Mouse (Mus musculus): Measurements from ENCODE around the gene Wnt2b. TPM values are rescaled to one million over a fixed set of nuclear protein-coding genes. Genes with fewer than 3 reads are reported as not detected.

Gene Wnt2b
- polyA plus RNA-seq, 1 experiment from 2014 or later = 1.5 TPM

DNA sequence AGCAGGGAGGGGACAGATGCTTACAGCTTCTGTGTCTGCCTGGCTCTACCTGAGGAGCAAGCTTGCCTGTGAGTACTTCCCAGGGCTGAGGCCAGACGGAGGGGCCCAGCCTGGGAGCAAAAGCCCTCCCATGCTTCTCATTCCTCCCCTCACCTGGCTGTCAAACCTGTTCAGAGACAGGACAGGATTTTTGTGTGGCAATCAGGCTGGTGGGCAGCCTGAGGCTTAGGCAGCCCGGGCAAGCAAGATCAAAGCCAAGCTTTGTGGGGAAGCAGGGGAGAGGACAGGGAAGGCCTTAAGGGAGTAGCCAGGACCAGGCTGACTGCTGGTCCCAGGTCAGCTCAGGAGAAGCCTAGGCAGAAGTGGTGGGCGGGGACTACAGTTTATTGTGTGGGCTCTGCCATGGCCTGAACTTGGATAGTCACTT, 32.7 kb upstream of the Wnt2b start:
- WGBS = 58% methylated on average over 3 of the region's 3 CpGs
- H3K4me1 ChIP-seq = peaks cover 20% of the 10 kb centered on the region
- H3K27me3 ChIP-seq = peaks cover 9% of the 10 kb centered on the region; the same call in 1 of the 2 replicates
- no peak overlapping the region for H3K9ac ChIP-seq
- no peak overlapping the region for H3K4me2 ChIP-seq
- no peaks in the 10 kb centered on the region for H3K9me3 ChIP-seq
- H3K27ac ChIP-seq = 0 out of 2 replicates have a peak overlapping the region, but pooled peaks have one; percentile 5
- no peaks in the 10 kb centered on the region; the same call in 1 of the 2 replicates for H3K36me3 ChIP-seq (replicated peaks)
- ATAC-seq (ENCODE audit: low FRiP score) = peak; percentile 30; the same call in 1 of the 2 replicates
- no peak overlapping the region for H3K4me3 ChIP-seq (replicated peaks)

- ATAC-seq (ENCODE audit: low FRiP score) = peak; percentile 52; the same call in 1 of the 2 replicates
- H3K27me3 ChIP-seq = peaks cover 8% of the 10 kb centered on the region; the same call in 1 of the 2 replicates
- WGBS = 47% methylated on average over 4 of the region's 4 CpGs
- 0 out of 2 replicates have a peak overlapping the region, but pooled peaks have one; percentile 5 for H3K27ac ChIP-seq
- H3K4me1 ChIP-seq = peaks cover 18% of the 10 kb centered on the region
- H3K9me3 ChIP-seq = no peaks in the 10 kb centered on the region
- no peak overlapping the region for H3K4me2 ChIP-seq
- H3K4me3 ChIP-seq (replicated peaks) = no peak overlapping the region
- no peak overlapping the region for H3K9ac ChIP-seq
- H3K36me3 ChIP-seq (replicated peaks) = no peaks in the 10 kb centered on the region
These were observed 32.1 kb upstream of the Wnt2b start for GRCm38 (mm10) chr3:104993800-104994199.

DNA sequence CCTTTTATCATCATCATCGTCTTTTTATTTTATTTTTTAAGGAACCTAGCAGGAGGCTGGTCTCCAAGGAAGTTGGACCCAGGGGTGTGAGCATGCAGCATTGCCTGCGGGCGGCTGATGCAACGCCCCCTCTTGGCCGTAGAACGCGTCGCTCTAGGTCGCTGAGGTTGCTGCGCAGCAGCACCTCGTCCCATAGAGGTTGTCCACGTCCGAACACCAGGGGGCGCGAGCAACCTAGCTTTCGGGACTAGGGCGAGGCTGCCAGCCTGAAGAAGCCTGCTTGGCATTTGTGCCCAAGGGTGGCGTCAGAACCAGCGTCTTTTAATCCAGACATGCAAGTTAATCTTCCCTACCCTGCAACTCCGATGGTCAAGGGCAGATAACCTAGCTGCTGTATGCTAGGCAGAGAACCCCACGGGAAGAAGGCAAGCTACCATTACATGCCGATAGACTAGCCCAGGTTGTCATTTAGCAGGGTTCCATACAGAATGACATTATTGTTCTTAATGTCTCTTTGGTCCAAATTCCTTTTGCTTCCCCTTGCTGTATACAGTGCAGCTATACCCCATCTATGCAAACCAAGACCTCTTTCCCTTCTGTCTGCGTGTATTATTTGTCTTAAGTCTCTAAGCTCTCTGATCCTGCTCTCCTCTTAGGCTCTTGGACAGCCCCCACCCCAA, 31.1 kb upstream of the Wnt2b start:
- Histone ChIP-seq H3K9ac (no peak overlapping the region), H3K27ac (no peak overlapping the region), H3K36me3 (replicated peaks) (no peaks in the 10 kb centered on the region), H3K27me3 (peaks cover 8% of the 10 kb centered on the region; the same call in 1 of the 2 replicates), H3K4me1 (peaks cover 9% of the 10 kb centered on the region), H3K4me2 (peak overlapping the region; percentile 28; the same call in 1 of the 2 replicates), H3K4me3 (replicated peaks) (no peak overlapping the region), H3K9me3 (no peaks in the 10 kb centered on the region)
- ATAC-seq (ENCODE audit: low FRiP score) = peak; percentile 85
- WGBS = 13% methylated on average over 23 of the region's 23 CpGs

- 86% methylated on average over 5 of the region's 5 CpGs for WGBS
- Histone ChIP-seq H3K36me3 (replicated peaks) (no peaks in the 10 kb centered on the region), H3K4me2 (no peak overlapping the region), H3K9ac (no peak overlapping the region), H3K27me3 (peaks cover 8% of the 10 kb centered on the region; the same call in 1 of the 2 replicates), H3K27ac (no peak overlapping the region), H3K9me3 (no peaks in the 10 kb centered on the region), H3K4me1 (no peaks in the 10 kb centered on the region), H3K4me3 (replicated peaks) (no peak overlapping the region)
- ATAC-seq (ENCODE audit: low FRiP score) = no peak
These were observed 30.0 kb upstream of the Wnt2b start for GRCm38 (mm10) chr3:104991703-104992102.

DNA sequence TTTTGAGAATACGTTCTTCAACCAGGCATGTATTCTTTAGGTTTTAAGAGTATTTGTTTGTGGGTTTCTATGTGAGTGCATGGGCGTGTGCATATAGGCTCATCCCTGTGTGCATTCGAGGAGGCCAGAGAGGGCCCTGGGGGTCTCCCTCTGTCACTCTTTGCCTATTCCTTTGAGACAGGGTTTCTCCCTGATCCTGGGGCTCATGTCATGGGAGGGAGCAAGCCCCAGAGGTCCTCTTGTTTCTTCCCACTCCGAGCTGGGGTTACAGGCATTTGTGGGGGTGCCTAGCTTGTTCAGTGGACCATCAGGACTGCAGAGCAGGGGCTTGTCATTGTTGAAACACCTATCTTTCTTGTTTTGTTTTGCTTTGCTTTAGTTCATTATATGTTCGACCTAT, 26.2 kb upstream of the Wnt2b start:
- Histone ChIP-seq H3K4me1 (no peaks in the 10 kb centered on the region), H3K36me3 (replicated peaks) (no peaks in the 10 kb centered on the region), H3K4me3 (replicated peaks) (no peak overlapping the region), H3K9ac (no peak overlapping the region), H3K9me3 (no peaks in the 10 kb centered on the region), H3K4me2 (no peak overlapping the region), H3K27me3 (no peaks in the 10 kb centered on the region), H3K27ac (no peak overlapping the region)
- ATAC-seq (ENCODE audit: low FRiP score) = no peak
- 82% methylated on average over 5 of the region's 5 CpGs for WGBS

DNA sequence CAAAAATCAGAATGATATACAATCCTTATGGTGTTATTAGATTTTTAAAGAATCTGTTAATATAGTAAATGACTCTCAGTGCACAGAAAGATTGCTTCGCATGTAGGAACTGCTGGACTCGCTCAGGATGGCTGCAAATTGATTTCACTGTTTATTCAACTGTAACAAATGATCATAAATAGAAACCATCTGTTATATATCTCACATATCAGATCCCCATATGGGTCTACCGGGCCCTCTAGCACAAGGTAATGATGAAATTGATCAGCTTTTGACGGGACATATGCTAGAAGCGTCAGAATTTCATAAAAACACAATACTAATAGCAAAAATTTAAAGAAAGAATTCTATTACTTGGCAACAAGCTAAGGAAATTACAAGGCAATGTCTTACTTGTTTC, 18.0 kb upstream of the Wnt2b start:
- no peak overlapping the region for H3K27ac ChIP-seq
- WGBS = 84% methylated on average over 5 of the region's 5 CpGs
- H3K27me3 ChIP-seq = no peaks in the 10 kb centered on the region
- no peaks in the 10 kb centered on the region for H3K4me1 ChIP-seq
- H3K9me3 ChIP-seq = no peaks in the 10 kb centered on the region
- H3K4me3 ChIP-seq (replicated peaks) = no peak overlapping the region
- H3K36me3 ChIP-seq (replicated peaks) = no peaks in the 10 kb centered on the region
- no peak overlapping the region for H3K4me2 ChIP-seq
- no peak overlapping the region for H3K9ac ChIP-seq
- ATAC-seq (ENCODE audit: low FRiP score) = no peak

DNA sequence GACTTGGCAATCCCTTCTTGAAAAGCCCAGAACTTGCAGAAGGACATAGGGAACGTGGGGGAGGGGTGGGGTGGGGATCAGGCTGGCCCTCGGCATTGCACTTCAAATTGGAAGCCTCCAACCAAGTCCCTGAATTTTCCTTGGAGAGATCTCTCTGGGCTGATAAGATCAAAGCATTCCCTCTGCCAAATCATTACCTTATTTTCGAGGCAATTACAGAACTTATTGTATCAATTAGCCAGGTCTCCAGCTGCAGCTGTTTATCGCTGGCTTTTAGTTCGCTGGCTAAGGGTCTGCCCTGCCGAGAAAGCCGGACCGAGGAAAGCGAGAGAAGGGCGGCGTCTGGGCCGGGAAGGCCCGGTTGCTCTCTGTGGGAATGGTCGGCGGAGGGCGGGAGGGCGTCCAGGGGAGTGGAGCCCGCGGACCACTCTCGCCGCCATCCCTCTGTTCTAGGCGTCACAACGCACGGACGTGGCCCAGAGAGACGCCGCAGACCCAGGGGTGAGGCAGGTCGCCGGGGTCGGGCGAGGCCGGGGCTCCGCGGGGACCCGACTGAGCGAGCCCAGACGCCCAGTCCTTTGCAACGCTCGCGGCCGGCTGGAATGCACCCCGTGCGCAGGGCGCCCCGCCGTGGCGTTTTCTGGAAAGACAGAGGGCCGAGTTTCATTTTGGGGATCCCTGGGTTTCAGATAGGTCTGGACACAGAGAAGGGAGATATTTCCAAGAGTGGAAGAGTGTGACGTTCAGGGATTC, 6.0 kb upstream of the Wnt2b start:
- H3K27me3 ChIP-seq = peaks cover 45% of the 10 kb centered on the region
- H3K36me3 ChIP-seq (replicated peaks) = no peaks in the 10 kb centered on the region
- H3K9ac ChIP-seq = peak overlapping the region; percentile 57
- ATAC-seq (ENCODE audit: low FRiP score) = peak; percentile 76
- peak overlapping the region; percentile 50 for H3K4me3 ChIP-seq (replicated peaks)
- peaks cover 30% of the 10 kb centered on the region for H3K4me1 ChIP-seq
- H3K27ac ChIP-seq = no peak overlapping the region
- peak overlapping the region; percentile 79 for H3K4me2 ChIP-seq
- WGBS = 1% methylated on average over 49 of the region's 49 CpGs
- no peaks in the 10 kb centered on the region for H3K9me3 ChIP-seq

- no peak overlapping the region for H3K27ac ChIP-seq
- no peak overlapping the region for H3K4me3 ChIP-seq (replicated peaks)
- H3K9me3 ChIP-seq = no peaks in the 10 kb centered on the region
- H3K9ac ChIP-seq = no peak overlapping the region
- ATAC-seq (ENCODE audit: low FRiP score) = no peak
- 82% methylated on average over 7 of the region's 7 CpGs for WGBS
- peaks cover 61% of the 10 kb centered on the region for H3K27me3 ChIP-seq
- H3K36me3 ChIP-seq (replicated peaks) = no peaks in the 10 kb centered on the region
- H3K4me1 ChIP-seq = peaks cover 47% of the 10 kb centered on the region
- no peak overlapping the region for H3K4me2 ChIP-seq
These were observed 4.4 kb upstream of the Wnt2b start for GRCm38 (mm10) chr3:104965991-104966554.

DNA sequence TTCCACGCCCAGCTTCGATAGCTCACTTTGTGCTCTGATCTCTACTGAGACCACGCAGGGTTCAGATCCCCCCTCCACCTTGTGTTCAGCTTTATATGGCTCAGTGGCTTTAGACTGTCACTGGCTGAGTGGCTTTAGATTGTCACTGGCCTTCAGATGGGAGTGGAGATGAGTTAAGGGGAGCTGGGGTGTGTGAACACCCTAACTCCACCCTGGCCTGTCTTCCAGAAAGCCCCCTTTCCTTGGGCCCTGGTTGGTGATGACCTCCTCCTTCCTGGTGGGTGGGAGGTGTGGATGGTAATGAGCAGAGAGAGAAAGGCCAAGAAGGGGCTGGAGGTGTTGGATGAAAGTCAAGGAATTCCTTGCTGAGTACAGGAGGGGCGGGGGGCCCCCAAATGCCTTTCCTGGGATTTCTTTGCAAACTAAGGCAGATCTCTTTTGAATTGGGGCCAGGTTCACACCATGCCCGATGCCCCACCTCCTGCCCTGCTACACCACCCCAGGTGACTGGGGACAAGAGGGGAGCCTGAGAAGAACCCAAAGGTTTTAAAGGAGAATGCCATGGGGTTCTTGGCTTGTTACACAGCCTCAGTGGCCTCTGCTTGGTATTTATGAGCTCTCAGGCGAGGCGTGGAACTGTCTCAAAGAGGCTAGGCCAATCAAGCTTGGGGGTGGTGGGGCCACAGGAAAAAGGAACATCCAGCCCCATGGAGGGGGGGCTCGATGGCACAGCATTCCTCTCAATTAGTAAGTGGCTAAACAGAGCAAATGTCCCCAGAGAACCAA, 3.5 kb upstream of the Wnt2b start:
- no peak overlapping the region for H3K4me2 ChIP-seq
- no peak overlapping the region for H3K4me3 ChIP-seq (replicated peaks)
- ATAC-seq (ENCODE audit: low FRiP score) = no peak
- H3K9ac ChIP-seq = no peak overlapping the region
- H3K27me3 ChIP-seq = peaks cover 69% of the 10 kb centered on the region
- no peak overlapping the region for H3K27ac ChIP-seq
- no peaks in the 10 kb centered on the region for H3K9me3 ChIP-seq
- H3K4me1 ChIP-seq = peaks cover 47% of the 10 kb centered on the region
- WGBS = 85% methylated on average over 8 of the region's 8 CpGs
- no peaks in the 10 kb centered on the region for H3K36me3 ChIP-seq (replicated peaks)

DNA sequence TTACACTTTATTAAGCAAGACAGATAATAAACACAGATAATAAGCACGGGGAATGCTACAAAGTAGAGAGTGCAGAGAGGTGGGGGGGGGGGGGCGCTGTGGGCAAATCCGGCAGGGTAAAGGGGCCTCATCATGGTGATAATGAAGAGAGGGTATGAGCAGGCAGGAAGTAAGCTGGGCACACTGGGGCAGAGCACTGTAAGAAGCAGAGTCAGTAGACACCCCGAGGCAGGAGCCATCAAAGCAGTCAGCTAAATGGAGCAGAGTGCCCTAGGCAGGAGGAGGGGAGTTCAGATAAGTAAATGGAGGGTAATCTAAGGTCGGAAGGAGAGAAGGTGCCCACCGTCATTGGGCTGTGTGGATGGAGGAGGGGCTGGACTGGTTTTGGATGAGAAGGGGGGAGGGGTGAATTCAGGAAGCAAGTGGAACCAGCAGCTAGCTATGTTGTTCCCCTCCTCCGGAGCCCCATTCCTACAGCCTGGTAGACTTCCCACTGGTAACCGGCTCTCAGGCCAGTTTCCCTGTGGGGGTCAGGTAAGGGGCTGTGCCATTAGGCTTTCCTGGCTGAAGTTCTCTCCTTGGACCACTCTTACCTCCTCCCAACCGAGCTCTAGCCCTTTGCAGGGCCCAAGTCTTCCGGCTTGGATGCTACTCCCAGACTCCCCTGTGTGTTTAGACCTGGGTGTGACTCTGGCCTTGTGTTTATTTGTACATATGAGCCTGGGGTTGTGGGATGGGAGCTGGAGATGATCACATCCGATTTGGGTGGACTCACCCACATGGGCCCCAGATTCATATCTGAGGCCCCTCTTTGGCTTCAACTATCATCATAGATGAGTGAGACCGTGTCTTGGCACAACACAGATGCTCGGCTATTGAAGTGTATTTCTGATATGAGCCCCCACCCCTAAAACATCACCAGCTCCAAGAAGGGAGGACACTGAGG, 1.9 kb upstream of the Wnt2b start:
- WGBS = 33% methylated on average over 12 of the region's 13 CpGs
- Histone ChIP-seq H3K27ac (no peak overlapping the region), H3K9me3 (no peaks in the 10 kb centered on the region), H3K27me3 (peaks cover 83% of the 10 kb centered on the region), H3K36me3 (replicated peaks) (no peaks in the 10 kb centered on the region), H3K4me1 (peaks cover 49% of the 10 kb centered on the region), H3K4me3 (replicated peaks) (no peak overlapping the region), H3K4me2 (no peak overlapping the region), H3K9ac (no peak overlapping the region)
- no peak for ATAC-seq (ENCODE audit: low FRiP score)

DNA sequence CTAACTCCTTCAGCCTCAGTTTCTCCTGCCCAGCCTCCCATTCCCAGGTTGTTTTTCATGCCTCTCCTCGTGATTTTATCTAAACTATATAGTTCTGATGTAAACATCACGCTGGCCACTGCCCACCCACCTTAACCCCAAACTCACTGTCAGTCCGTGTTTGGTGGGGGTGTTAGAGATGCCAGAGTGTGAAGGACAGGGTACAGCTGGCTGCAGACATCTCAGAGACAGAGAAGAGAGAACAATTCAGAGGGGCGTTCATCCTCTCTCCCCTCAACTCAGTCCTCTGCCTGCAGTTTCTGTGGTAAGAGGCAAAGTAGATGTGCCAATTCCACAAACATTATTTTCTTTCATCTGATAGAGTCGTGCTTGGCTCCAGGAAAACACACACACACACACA, 1.1 kb upstream of the Wnt2b start:
- Histone ChIP-seq H3K4me1 (peaks cover 42% of the 10 kb centered on the region), H3K27ac (no peak overlapping the region), H3K9me3 (no peaks in the 10 kb centered on the region), H3K36me3 (replicated peaks) (no peaks in the 10 kb centered on the region), H3K9ac (no peak overlapping the region), H3K4me3 (replicated peaks) (no peak overlapping the region), H3K27me3 (peaks cover 89% of the 10 kb centered on the region), H3K4me2 (no peak overlapping the region)
- ATAC-seq (ENCODE audit: low FRiP score) = no peak
- 6% methylated on average over 5 of the region's 5 CpGs for WGBS

Measured in forebrain, embryonic 12.5 days (tissue).